Mouse (Mus musculus): ENCODE measurements around the gene Iars. TPM values are rescaled to one million over a fixed set of nuclear protein-coding genes. Genes with fewer than 3 reads are reported as not detected.

Iars gene
- 22.6 TPM for polyA plus RNA-seq (2014; fragmentation: Illumina TruSeq; extraction: RNeasy Lipid Tissue Mini Kit (QIAGEN cat#74804); ENCODE audit: low read depth, low replicate concordance)

GRCm38 (mm10) chr13:49681351-49682232, at the start of gene Iars:
Gene Iars, plus strand, starts transcription at chr13:49682100.

GRCm38 (mm10) chr13:49652481-49653179, 29.3 kb upstream of the Iars start, which contains the start of the genes Cenpp and Nol8:
Gene Cenpp, minus strand, starts transcription at chr13:49652785.
Gene Nol8, plus strand, starts transcription at chr13:49653078.

Other genes starting within 250 kb of the Iars start
- 0.12 TPM for gene Tes3-ps, start 188.8 kb upstream of the Iars start, polyA plus RNA-seq (2014; fragmentation: Illumina TruSeq; extraction: RNeasy Lipid Tissue Mini Kit (QIAGEN cat#74804); ENCODE audit: low read depth, low replicate concordance)
- 15.4 TPM for gene Ecm2, start 177.3 kb upstream of the Iars start, polyA plus RNA-seq (2014; fragmentation: Illumina TruSeq; extraction: RNeasy Lipid Tissue Mini Kit (QIAGEN cat#74804); ENCODE audit: low read depth, low replicate concordance)
- 22.3 TPM for gene Aspn, start 137.7 kb upstream of the Iars start, polyA plus RNA-seq (2014; fragmentation: Illumina TruSeq; extraction: RNeasy Lipid Tissue Mini Kit (QIAGEN cat#74804); ENCODE audit: low read depth, low replicate concordance)
- 5.0 TPM for gene Omd, start 99.6 kb upstream of the Iars start, polyA plus RNA-seq (2014; fragmentation: Illumina TruSeq; extraction: RNeasy Lipid Tissue Mini Kit (QIAGEN cat#74804); ENCODE audit: low read depth, low replicate concordance)
- gene Ogn, start 74.1 kb upstream of the Iars start, polyA plus RNA-seq (2014; fragmentation: Illumina TruSeq; extraction: RNeasy Lipid Tissue Mini Kit (QIAGEN cat#74804); ENCODE audit: low read depth, low replicate concordance): 116 TPM
- 2.1 TPM for gene Cenpp, start 29.3 kb upstream of the Iars start, polyA plus RNA-seq (2014; fragmentation: Illumina TruSeq; extraction: RNeasy Lipid Tissue Mini Kit (QIAGEN cat#74804); ENCODE audit: low read depth, low replicate concordance)
- gene Nol8, start 29.0 kb upstream of the Iars start, polyA plus RNA-seq (2014; fragmentation: Illumina TruSeq; extraction: RNeasy Lipid Tissue Mini Kit (QIAGEN cat#74804); ENCODE audit: low read depth, low replicate concordance): 10.6 TPM
- 0.25 TPM for gene Gm30302, start 116.9 kb downstream of the Iars start, polyA plus RNA-seq (2014; fragmentation: Illumina TruSeq; extraction: RNeasy Lipid Tissue Mini Kit (QIAGEN cat#74804); ENCODE audit: low read depth, low replicate concordance)